Mouse (Mus musculus) small intestine, adult 2 months (tissue): ENCODE results near the gene Accsl. TPM values are rescaled to one million over a fixed set of nuclear protein-coding genes. Genes with fewer than 3 reads are reported as not detected.
A peak's percentile ranks its signal among the peaks of the same experiment; 100 is the strongest.

Source experiments
- H3K27ac ChIP-seq: fragments of 200-500 bp; 2 replicates; pipeline ENCODE4 v1.5.1; 2012; ENCODE audit warnings: low read depth, low read length, control low read depth, inconsistent platforms; ENCODE audit not compliant: insufficient read depth
- H3K27me3 ChIP-seq: fragments of 200-500 bp; 2 replicates; pipeline ENCODE4 v1.6.1; 2012; ENCODE audit warnings: mild to moderate bottlenecking, moderate library complexity, low read length, inconsistent platforms; ENCODE audit not compliant: control insufficient read depth, insufficient read depth
- H3K36me3 ChIP-seq: fragments of 200-500 bp; 2 replicates; pipeline ENCODE4 v1.6.1; 2012; ENCODE audit warnings: mild to moderate bottlenecking, low read length, control low read depth, inconsistent platforms; ENCODE audit not compliant: control insufficient read depth, insufficient read depth
- H3K4me1 ChIP-seq: fragments of 200-500 bp; 2 replicates; pipeline ENCODE4 v1.6.1; 2012; ENCODE audit warnings: low read length, inconsistent platforms, mixed read lengths; ENCODE audit not compliant: control insufficient read depth, insufficient read depth, insufficient read length
- H3K4me3 ChIP-seq: fragments of 200-500 bp; 2 replicates; pipeline ENCODE4 v1.5.1; 2012; ENCODE audit warnings: low read depth, mild to moderate bottlenecking, control low read depth, inconsistent platforms, low read length, moderate library complexity
- CTCF ChIP-seq: fragments of 200-500 bp; IDR thresholded peaks from 2 replicates; pipeline ENCODE4 v1.5.1; 2012; ENCODE audit warnings: low read depth, mild to moderate bottlenecking, control low read depth, inconsistent platforms, low read length, moderate library complexity, mixed read lengths; ENCODE audit not compliant: insufficient replicate concordance, insufficient read length; ENCODE audit errors: extremely low read depth
- POLR2A ChIP-seq: fragments of 200-500 bp; IDR thresholded peaks from 2 replicates; pipeline ENCODE4 v1.6.1; 2012; ENCODE audit warnings: low read depth, mild to moderate bottlenecking, control low read depth, inconsistent platforms, low read length, moderate library complexity
- WGBS: fragments of 180-500 bp; shearing (Covaris S2); methylation state at CpG from one replicate; pipeline ENCODE4 v1.1.7; 2018; 5-methylcytosine and 5-hydroxymethylcytosine counted together
- polyA plus RNA-seq: library from polyadenylated mRNA; depleted of rRNA; stranded (reverse); fragments of >200 nt; gene quantifications from 2 replicates; pipeline ENCODE4 v1.2.3, GENCODE M21; 2012

The Accsl gene
- polyA plus RNA-seq, 1 experiment: not detected

GRCm38 (mm10) chr2:93836232-93836785 is 32.6 kb downstream of the Accsl start:
- Histone ChIP-seq H3K36me3 (no peaks in the 10 kb centered on the region), H3K27ac (no peak overlapping the region), H3K4me3 (no peak overlapping the region), H3K27me3 (no peaks in the 10 kb centered on the region), H3K4me1 (no peaks in the 10 kb centered on the region)
- TF ChIP-seq CTCF (no peak), POLR2A (no peak)
- 28% methylated on average over 13 of the region's 13 CpGs for WGBS

DNA sequence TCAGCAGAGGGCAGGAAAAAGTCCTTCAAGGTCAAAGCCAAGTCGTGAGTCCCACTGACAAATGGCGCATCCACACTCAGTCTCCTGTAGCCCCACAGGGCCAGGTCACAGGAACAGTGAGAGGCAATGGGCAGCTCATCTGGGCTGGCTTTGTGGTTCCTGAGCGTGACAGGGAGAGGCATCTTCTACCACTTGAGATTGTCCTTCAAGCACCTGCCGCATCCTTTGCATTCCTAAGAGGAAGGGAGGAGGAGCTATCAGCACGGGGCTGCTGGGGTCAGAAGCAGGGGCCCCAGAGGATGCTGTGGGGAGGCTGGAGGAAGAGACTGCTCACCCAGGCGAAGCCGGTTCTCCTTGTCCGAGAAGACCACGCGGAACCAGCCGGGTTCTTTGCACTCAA is 33.4 kb downstream of the Accsl start:
- WGBS: 80% methylated on average over 11 of the region's 11 CpGs

GRCm38 (mm10) chr2:93823519-93823918 is 45.4 kb downstream of the Accsl start:
- TF ChIP-seq POLR2A: no peak
- TF ChIP-seq CTCF: peak; percentile 87; the same call in 1 of the 2 replicates
- no peaks in the 10 kb centered on the region for H3K4me1 ChIP-seq
- H3K36me3 ChIP-seq: no peaks in the 10 kb centered on the region
- 16% methylated on average over 8 of the region's 8 CpGs for WGBS
- no peak overlapping the region for H3K27ac ChIP-seq
- H3K27me3 ChIP-seq: no peaks in the 10 kb centered on the region
- H3K4me3 ChIP-seq: no peak overlapping the region

More for the DNA sequence above, 33.4 kb downstream of the Accsl start:
- H3K27ac ChIP-seq: no peak overlapping the region
- H3K4me1 ChIP-seq: no peaks in the 10 kb centered on the region
- H3K27me3 ChIP-seq: no peaks in the 10 kb centered on the region
- TF ChIP-seq CTCF: no peak
- TF ChIP-seq POLR2A: no peak
- H3K4me3 ChIP-seq: no peak overlapping the region
- no peaks in the 10 kb centered on the region for H3K36me3 ChIP-seq

- H3K27me3 ChIP-seq: no peaks in the 10 kb centered on the region
- no peak within 1 kb of the TSS for H3K27ac ChIP-seq
- H3K4me3 ChIP-seq: peak within 1 kb of the TSS; percentile 86
- peak; percentile 52; the same call in 1 of the 2 replicates for TF ChIP-seq POLR2A
- TF ChIP-seq CTCF: peak; percentile 91
- no peaks in the 10 kb centered on the region for H3K4me1 ChIP-seq
- H3K36me3 ChIP-seq: no peaks in the 10 kb centered on the region
- WGBS: 27% methylated on average over 66 of the region's 66 CpGs
Observed at GRCm38 (mm10) chr2:93822045-93822749, 46.8 kb downstream of the Accsl start, which contains the start of gene Ext2. TSS of gene Ext2 (minus strand) at chr2:93822568.

DNA sequence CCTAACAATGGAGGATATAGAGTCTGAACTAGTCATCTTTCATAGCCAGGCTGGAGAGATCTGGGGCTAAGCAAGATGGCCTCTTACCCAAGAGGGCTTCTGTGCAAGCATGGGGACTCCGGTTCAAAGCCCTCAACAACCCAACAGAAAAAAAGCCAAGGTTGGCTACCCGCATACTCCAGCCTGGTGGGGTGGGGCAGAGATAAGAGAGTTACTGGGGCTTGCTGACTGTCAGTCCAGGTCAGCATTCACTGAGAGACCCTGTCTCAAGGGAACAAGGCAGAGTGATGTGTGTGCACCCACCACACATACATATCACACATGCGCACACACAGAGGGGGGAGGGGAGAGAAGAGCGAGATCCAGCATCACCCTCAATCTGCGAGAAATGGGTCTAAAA is 51.2 kb downstream of the Accsl start:
- H3K4me1 ChIP-seq: no peaks in the 10 kb centered on the region
- no peaks in the 10 kb centered on the region for H3K27me3 ChIP-seq
- TF ChIP-seq POLR2A (no peak), CTCF (no peak)
- peaks cover 8% of the 10 kb centered on the region for H3K36me3 ChIP-seq
- H3K27ac ChIP-seq: no peak overlapping the region
- no peak overlapping the region for H3K4me3 ChIP-seq
- 87% methylated on average over 5 of the region's 5 CpGs for WGBS

DNA sequence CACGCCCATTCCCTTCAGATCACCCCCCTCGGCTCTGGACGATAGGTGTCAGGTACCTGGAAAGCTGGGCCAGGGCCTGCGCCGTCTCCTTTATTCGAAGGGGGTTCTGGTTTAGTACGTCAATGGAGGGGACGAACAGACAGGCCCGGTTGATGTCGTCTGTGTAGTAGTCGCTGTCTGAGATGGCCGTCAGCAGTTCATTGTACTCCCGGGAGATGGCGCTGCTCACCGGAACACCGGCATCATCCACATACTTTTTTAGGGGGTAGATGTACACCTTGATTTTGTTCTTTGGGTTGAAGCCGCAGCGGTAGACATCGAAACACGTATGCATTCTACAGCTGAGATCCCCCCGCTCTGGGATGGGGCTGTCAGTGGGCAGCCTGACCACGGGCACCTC is 55.6 kb downstream of the Accsl start:
- 93% methylated on average over 22 of the region's 22 CpGs for WGBS
- TF ChIP-seq CTCF (no peak), POLR2A (no peak)
- no peaks in the 10 kb centered on the region for H3K27me3 ChIP-seq
- H3K27ac ChIP-seq: no peak overlapping the region
- no peak overlapping the region for H3K4me3 ChIP-seq
- H3K4me1 ChIP-seq: no peaks in the 10 kb centered on the region
- H3K36me3 ChIP-seq: peaks cover 13% of the 10 kb centered on the region

DNA sequence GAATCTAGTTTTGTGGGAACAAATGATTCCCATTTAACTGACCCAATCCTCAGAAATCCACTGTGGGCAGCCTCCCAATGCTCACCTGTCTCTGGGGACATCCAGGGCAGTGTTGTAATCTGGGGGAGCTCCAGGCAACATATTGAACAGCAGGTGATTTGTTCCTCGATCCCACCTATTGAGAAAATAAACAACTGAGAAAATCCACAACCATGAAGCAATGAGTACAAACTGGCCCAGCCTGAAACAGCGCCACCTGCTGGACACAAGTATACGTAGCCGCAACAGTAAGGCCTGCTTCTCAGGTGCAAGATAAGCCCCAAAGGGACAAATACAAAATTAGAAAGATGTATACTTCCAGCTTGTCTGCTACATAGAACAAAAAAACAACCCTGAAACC is 57.1 kb downstream of the Accsl start:
- TF ChIP-seq CTCF (peak; percentile 91; the same call in 1 of the 2 replicates), POLR2A (no peak)
- Histone ChIP-seq H3K4me1 (no peaks in the 10 kb centered on the region; the same call in 1 of the 2 replicates), H3K4me3 (no peak overlapping the region), H3K36me3 (peaks cover 15% of the 10 kb centered on the region), H3K27ac (no peak overlapping the region), H3K27me3 (no peaks in the 10 kb centered on the region)
- 25% methylated on average over 4 of the region's 4 CpGs for WGBS
